Mouse (Mus musculus): ENCODE results near the gene Dazap1.
A peak's percentile ranks its signal among the peaks of the same experiment; 100 is the strongest.

Dazap1 gene

GRCm38 (mm10) chr10:80248971-80249640 lies 12.2 kb upstream of the Dazap1 start, which contains the start of gene Ndufs7:
Ndufs7 (plus strand) TSS chr10:80249121.
- peak; percentile 97 for DNase-seq (ENCODE audit: low read depth, low spot score)

GRCm38 (mm10) chr10:80250059-80250458 lies 11.2 kb upstream of the Dazap1 start:
- no peak for DNase-seq (ENCODE audit: low read depth, low spot score)

DNA sequence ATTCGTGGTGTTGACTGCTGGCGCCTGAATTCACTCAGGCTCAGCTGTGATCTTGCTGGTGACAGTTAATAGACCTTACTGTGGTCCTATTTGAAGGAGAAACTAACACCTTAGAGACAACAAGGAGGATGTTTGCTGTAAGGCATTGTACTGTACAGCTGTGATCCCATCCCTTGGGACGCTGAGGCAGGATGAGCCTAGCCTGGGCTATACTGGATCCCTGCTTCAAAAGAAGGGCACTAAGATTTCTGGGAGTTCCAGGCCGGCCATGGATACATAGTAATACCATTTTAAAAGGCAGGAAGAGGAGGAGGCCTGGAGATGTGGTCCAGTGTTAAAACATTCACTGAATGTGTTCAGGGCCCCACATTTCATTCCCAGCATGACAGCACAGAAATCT lies 10.7 kb upstream of the Dazap1 start:
- DNase-seq (ENCODE audit: low read depth, low spot score): no peak

- DNase-seq (ENCODE audit: low read depth, low spot score): no peak
Measured at GRCm38 (mm10) chr10:80252011-80252410, 9.3 kb upstream of the Dazap1 start.

DNA sequence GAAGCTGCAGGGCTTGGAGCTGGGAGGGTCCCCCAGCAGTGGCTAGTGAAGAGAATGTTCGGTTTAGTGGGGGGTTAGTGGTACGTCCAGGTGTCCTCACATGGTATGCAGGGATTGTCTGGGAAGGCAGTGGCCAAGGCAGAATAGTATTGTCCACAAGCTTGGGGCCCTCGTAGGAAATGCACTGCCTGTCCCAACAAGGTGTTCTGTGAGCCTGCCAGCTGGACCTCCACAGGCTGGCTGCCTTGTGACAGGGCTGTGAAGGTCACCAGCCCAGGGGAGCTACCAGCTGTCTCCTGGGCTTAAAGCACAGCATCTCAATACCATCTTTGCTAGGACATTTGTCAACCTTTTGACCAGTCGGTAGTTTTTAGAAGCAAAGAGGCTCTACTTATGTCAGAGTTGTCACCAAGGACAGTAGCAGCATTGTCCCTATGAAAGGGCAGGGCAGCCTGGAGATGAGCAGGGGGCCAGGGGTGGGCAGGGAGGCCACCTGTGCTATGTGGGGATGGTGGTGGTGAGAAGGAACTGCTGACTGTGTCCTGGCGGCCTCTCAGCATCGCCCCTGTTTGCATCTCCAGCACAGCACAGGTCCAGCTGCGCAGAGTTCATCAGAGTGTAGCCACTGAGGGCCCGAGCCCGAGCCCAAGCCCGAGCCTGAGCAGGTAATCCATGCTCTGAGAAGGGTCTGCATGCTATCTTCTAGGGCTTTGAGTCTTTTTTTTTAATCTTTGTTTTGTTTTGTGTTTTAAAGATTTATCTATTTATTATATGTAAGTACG lies 8.6 kb upstream of the Dazap1 start:
- no peak for DNase-seq (ENCODE audit: low read depth, low spot score)

DNA sequence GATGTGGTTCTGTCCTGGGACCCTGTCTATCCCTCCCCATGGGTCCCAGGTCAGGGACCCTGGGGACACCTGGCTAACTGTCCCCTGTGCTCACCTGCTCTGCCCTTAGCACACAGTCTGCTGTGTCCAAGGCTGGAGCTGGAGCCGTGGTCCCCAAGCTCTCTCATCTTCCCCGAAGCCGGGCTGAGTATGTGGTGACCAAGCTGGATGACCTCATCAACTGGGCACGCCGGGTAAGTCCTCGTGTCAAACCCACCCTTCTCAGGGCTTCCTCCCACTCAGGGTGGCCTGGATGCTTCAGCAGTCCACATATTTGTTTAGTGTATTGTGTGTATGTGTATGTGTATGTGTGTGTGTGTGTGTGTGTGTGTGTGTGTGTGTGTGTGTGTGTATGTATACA lies 7.7 kb upstream of the Dazap1 start:
- DNase-seq (ENCODE audit: low read depth, low spot score): no peak

GRCm38 (mm10) chr10:80254331-80255297 lies 6.7 kb upstream of the Dazap1 start:
- DNase-seq (ENCODE audit: low read depth, low spot score): no peak

GRCm38 (mm10) chr10:80255881-80256535 lies 5.3 kb upstream of the Dazap1 start:
- DNase-seq (ENCODE audit: low read depth, low spot score): no peak

DNA sequence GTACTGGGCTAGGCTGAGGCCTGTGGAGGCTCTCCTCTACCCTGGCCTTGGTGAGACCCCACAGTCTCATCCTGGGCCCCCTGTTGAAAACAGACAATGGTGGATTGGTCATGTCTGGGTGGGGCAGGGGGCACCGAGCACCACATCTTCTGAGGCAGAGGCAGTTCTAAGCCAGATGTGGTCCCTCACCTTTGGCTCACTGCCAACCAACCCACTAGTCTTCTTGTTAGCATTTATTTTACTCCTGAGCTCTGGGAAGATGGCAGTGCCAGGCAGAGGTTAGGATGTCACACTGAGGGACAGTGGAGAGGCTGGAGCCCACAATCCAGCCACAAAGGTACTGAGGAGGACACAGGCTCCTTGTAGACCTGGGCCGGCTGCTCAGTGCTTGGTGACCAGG lies 3.4 kb upstream of the Dazap1 start:
- no peak for DNase-seq (ENCODE audit: low read depth, low spot score)

DNA sequence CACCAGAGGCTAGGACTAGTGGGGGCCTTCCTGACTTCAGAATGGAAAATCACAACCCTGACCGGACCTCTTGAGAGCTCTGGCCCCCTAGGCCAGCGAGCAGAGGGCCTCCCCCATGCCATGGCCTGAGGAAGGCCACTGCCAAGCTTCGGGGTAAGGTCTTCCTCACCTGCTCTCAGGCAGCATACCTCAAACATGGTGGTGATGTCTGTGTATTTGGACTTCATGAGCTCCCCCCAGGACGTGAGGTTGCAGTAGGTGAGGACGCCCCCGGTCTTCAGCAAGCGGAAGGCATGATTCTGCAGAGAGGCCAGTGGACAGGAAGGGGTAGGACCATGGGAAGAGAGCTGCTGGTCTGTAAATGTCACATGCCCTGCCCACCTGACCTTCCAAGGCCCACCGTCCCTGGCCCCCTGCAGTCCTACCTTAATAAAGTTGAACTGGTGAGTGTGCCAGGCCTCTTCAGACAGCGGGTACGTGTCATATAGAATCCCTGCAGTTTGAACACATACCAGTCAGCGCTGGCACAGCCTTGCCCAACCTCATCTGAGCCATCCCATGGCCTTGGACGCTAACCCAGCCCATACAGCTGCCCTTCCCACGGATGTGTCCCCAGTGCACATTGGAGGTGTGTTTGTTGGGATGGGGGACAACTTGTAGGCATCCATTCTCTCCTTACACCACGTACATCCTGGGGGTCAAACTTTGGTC lies 2.4 kb upstream of the Dazap1 start:
- no peak for DNase-seq (ENCODE audit: low read depth, low spot score)

GRCm38 (mm10) chr10:80259463-80259805 lies 1.9 kb upstream of the Dazap1 start:
- DNase-seq (ENCODE audit: low read depth, low spot score): no peak

GRCm38 (mm10) chr10:80259861-80260641 lies 1.2 kb upstream of the Dazap1 start:
- no peak for DNase-seq (ENCODE audit: low read depth, low spot score)

DNA sequence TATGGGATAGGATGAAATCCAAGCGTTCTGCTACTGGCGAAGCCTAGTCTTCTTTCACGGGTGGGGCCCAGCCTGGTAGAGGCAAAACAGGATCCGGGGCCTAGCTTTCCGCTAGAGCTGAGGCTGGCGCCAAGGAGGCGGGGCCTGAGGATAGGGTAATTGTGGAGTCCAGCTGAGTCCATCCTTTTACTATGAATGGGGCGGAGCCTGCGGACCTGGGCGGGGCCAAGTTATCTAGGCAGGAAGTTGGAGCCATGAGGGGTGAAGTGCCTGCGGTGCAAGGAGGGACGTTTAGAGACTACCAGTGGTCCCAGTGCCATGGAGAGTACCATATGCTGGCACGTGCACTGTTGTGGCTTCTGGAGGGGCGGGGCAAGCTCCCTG lies 291 bp downstream of the Dazap1 start:
- DNase-seq (ENCODE audit: low read depth, low spot score): peak; percentile 95

- no peak for DNase-seq (ENCODE audit: low read depth, low spot score)
Measured at GRCm38 (mm10) chr10:80262169-80262568, 883 bp downstream of the Dazap1 start.

- no peak for DNase-seq (ENCODE audit: low read depth, low spot score)
Measured at GRCm38 (mm10) chr10:80262776-80263365, 1.6 kb downstream of the Dazap1 start.

GRCm38 (mm10) chr10:80264341-80265148 lies 3.3 kb downstream of the Dazap1 start:
- DNase-seq (ENCODE audit: low read depth, low spot score): peak; percentile 99

GRCm38 (mm10) chr10:80265149-80265486 lies 3.8 kb downstream of the Dazap1 start:
- DNase-seq (ENCODE audit: low read depth, low spot score): no peak

GRCm38 (mm10) chr10:80270099-80270498 lies 8.8 kb downstream of the Dazap1 start:
- DNase-seq (ENCODE audit: low read depth, low spot score): no peak

GRCm38 (mm10) chr10:80270734-80271181 lies 9.5 kb downstream of the Dazap1 start:
- DNase-seq (ENCODE audit: low read depth, low spot score): no peak

Data from ZHBTc4 (cell line).